Mouse (Mus musculus): ENCODE measurements at regions not wholly inside any gene's neighbourhood (a gene's known extent, or its start where the extent isn't known, plus 50 kb on each side); places are given as distances from the start of the nearest gene placed in this dataset.

DNA sequence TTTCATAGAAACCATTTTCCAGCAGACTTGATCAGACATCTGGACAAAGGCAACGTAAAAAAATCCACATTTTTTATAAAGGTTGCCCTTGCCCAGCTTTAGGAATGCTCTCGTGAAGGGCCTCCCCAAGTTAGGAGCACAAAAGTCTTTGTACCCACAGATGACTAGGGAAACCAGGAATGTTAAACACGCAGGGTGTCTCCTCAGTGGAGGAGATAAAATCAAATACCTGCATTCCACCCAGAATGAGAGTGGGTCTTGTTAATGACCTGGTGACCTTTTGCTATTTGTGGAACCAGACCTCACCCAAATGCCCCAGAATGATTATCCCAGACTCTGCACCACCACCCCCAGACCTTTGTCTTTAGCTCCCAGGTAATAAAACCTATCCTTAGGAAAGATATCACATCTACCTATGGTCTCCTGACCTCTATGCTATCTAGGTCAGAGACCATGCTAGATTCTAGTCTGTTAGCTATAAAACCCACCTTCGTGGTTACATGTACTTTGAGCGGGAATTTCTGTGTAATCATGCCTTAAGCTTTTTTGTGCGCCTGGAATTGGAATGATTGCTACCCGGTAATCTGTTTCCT lies 146.6 kb downstream of the Dad1 start:
- intact Hi-C loops (cut with DNase I; ENCODE audit: low total_unique reads) = no loop called here

DNA sequence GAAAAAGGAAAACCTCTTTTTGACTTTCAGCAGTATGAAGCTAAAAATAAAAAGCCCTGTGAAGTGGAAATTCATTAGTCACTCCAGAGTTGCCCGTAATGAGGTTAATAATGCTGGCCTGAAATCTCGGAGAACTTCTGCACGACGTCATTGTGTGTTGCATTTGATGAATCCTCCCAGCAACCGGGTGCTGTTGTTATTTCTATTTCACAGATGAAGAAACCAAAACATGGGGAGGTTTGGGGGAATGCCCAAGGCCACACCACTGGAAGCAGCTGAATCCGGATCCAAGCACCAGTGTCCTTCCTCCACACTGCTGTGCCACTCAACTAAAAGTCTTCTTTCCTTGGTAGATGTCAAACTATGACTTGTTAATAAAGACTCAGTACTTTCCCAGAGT lies 149.7 kb downstream of the Dad1 start:
- intact Hi-C loops (cut with DNase I; ENCODE audit: low total_unique reads) = no loop called here
- DNase-seq = peak; percentile 11

More for the DNA sequence above, 146.6 kb downstream of the Dad1 start:
- DNase-seq = no peak

DNA sequence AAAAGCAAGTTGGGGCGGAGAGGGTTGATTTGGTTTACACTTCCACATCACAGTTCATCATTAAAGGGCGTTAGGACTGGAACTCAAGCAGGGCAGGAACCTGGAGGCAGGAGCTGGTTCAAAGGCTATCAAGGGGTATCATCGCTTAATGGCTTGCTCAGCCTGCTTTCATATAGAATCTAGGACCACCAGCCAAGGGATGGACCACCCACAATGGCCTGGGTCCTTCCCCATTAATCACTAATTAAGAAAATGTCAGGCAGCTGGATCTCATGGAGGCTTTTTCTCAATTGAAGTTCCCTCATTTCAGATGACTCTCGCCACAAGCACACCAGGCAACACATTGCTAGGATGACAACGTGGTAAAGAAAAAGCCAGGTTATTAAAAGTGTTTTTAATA lies 150.4 kb downstream of the Dad1 start:
- no peak for DNase-seq
- intact Hi-C loops (cut with DNase I; ENCODE audit: low total_unique reads) = no loop called here

DNA sequence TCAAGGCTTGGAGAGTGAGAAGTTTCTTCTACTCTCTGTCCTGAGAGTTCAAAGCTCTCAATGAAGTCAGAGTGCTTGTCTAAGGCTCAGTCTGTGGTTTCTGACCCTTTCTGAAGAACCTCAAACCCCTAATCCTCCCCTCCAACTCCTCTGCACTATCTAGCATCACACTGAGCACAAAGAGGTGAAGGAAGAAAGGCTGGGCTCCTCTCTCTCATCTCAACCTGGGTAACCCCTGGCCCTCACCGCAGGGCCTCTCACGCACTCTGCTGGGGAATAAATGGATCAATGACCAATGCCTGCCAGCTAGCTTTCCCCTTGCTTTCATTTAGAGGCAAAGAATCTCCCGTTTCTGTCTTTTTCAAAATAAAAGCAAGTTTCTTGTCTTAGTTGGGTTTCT lies 150.8 kb downstream of the Dad1 start:
- DNase-seq = no peak
- intact Hi-C loops (cut with DNase I; ENCODE audit: low total_unique reads) = no loop called here

DNA sequence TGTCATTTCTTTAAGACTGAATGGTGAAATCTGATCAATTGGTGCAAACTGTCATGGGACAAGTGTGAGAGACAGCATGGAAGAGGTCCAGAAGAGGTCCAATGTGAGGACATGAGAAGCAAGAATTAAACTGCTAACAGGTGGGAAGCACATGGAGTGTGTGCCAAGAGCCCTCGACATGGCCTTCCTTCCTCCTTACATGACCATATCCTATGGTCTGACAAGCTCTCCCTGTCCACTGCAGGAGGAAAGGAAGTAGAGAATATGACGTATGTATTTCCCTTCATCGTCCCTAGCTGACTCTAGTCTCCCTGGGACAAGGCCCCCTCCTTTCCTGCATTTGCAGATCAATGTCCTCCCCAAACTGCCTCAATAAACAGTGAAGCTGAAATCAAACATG lies 152.1 kb downstream of the Dad1 start:
- intact Hi-C loops (cut with DNase I; ENCODE audit: low total_unique reads) = no loop called here
- no peak for DNase-seq

DNA sequence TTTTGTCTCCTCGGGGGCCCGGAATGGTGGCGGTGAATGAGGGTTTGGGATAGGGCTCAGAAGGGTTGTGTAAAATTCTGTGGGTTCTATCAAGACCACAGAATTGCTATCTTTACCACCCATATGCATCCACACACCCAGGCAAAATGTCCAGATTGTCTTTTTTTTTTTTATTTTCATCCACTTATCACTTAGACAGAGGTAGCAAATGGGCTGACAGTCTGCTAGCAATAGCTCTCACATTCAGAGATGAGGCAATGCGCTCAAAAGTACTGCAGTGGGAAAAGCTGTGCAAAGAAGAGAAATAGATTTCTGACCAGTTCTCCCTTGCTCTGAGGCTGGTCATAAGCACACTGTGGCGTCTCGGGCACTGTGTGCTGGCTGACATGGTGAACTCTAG lies 154.5 kb downstream of the Dad1 start:
- intact Hi-C loops (cut with DNase I; ENCODE audit: low total_unique reads) = no loop called here
- no peak for DNase-seq

DNA sequence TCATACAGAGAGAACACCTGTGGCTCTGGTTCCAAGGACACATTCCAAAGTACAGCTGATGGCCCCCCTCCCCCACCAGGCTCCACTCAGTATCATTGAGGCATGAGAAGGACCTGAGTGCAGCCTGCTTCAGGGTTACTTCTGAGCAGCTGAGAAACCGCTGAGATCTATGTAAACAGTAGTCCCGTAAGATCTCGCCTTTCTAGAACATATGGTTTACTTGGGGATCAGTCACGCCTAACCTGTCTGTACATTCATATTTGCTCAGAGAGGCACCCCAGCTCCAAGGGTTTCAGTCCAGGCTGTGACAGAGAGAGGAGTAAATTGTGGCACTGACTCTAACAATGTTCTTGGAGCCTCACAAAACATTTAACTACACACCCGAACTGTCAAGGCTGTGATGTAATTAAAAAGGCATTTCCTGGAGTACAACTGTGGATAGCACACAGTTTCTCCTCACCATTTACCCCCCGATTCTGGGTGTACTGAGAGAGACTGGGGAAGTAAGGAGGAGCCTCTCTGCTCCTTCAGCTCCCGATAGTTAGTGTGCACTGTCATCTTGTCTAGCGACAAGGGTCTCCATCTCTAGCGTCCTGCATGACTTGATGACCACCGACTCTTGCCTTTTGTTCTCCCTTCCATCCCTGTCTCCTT lies 155.7 kb downstream of the Dad1 start:
- no peak for DNase-seq
- intact Hi-C loops (cut with DNase I; ENCODE audit: low total_unique reads) = no loop called here

DNA sequence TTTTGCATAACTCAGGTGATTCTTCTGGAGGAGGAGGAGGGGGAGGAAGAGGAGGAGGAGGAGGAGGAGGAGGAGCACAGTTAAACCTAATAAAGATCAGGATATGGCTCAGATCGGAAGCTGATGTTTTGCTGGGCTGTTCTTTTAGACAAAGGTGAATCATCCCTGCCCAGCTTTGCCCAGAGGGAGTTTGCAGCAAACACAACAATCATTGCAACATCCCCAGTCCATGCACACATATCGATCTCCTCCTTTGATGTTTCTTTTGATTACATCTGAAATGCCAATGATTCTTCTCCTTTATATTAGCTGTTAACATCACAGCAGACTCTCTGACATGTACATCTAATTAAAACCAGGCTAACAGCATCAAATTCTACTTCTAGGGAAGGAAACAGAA lies 156.9 kb downstream of the Dad1 start:
- intact Hi-C loops (cut with DNase I; ENCODE audit: low total_unique reads) = no loop called here

DNA sequence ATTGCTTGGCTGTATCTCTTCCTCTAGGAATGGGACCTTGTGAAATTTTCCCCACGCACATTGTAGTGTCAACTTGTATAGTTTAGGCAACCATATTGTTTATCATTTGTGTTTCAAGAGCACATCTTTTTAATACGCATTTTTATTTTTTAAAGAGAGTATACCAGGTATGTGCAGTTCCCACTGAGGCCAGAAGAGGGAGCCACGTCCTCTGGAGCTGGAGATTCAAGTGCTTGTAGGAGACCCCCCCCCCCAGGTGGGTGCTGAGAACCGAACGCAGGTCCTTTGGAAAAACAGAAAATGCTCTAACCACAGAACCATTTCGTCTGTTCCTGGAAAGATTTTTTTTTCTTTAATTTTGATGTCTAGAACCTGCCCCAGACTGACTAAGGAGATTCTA lies 161.5 kb downstream of the Dad1 start:
- intact Hi-C loops (cut with DNase I; ENCODE audit: low total_unique reads) = no loop called here
- no peak for DNase-seq

More for the DNA sequence above, 156.9 kb downstream of the Dad1 start:
- DNase-seq = no peak

DNA sequence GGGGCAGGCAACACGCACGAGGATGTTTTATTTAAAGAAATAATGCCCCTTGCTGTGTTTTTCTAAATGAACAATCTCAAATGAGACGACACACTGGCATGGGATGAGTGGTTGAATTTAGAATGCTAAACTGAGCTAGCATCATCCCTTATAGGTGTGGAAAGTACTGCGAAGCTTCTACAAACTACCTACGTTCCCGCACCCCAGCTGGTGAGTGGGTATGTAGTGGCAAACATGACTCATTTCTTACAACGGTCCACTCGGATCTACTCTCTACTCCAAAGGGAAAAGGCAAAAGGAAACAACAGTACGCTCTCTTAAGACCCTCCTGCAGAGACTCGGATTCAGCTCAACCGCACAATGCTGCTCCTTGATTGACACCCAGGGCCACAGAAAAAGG lies 167.2 kb downstream of the Dad1 start:
- no peak for DNase-seq

DNA sequence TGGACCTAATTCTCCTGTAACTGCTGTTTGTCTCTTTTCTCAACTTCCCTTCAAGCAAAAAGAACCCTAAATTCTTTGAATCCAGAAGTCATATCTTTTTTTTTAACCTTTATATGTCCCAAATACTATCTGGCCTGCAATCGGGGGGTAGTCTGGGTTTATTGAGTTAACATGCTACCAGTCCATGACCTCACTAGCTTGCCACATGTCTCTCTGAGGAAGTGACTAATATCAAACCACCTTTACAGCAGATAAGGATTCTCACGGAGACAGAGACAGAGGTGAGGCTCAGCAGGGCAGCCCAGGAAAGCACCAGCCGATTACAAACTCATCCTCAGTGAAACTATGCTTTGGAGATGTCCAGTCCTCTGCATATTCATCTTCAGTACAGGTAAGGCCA lies 179.2 kb downstream of the Dad1 start:
- no peak for DNase-seq
- intact Hi-C loops (cut with DNase I; ENCODE audit: low total_unique reads) = no loop called here

More for the DNA sequence above, 167.2 kb downstream of the Dad1 start:
- intact Hi-C loops (cut with DNase I; ENCODE audit: low total_unique reads) = no loop called here

DNA sequence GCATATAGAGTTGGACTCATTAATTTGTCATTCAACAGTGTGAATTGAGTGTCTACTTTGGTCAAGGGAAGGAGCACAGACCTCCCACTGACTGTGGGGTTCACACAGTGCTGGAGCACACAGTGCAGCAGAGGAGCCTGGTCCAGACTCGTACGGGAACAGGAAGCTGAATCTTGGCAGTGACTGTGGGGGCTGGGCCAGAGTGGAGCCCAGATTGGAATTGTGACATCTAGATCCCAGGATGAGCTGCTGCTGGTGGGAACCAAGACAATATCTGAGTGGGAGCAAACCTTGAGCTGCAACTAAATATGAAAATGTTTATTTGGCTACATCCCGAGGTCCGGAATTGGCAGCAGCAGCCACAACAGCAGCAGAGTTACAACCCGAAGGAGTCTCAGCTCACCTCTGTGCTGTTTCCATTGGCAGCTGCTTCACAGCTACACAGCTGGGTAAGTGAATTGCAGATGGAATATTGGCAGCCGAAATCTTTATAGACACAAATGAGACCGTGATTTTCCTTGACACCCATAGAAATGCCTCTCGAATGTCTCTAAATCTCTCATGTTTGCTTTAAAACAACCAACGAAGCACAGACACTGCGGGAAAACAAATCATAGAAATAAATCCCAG lies 181.5 kb downstream of the Dad1 start:
- intact Hi-C loops (cut with DNase I; ENCODE audit: low total_unique reads) = no loop called here
- DNase-seq = peak; percentile 39

DNA sequence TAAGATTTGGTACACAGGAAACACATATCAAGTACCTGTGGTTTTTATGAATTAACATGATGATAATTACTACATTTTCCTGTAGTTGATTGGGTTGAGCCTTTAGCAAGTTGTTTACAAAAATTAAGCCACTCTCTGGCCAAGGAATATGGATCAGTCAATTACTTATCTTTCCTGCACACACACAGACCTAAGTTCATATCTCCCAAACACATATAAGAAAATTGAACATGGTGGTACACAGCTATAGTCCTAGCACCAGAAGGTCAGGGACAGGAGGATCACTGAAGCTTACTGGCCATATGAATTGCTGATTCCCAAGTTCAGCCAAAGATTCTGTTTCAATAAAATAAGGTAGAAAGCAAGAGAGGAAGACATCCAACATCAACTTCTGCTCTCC lies 183.7 kb downstream of the Dad1 start:
- DNase-seq = no peak
- intact Hi-C loops (cut with DNase I; ENCODE audit: low total_unique reads) = no loop called here

DNA sequence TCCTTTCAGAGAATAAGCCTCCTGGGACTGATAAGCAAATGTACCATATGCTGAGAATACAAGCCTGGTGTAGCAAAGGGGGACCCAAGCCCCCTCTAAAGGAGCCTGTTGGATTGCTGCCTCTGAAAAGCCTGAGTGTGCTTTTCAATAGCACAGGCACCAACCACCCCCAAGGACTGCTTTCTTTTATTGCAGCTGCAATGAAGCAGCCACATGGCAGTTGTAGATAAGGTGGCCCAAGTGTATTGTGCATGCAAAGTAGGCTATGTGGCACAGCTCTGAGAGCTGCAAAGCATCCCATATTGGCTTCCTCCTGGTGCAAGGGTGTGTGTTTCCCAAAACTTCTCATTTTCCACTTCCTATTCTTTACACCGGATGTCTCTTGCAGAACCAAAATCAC lies 185.2 kb downstream of the Dad1 start:
- DNase-seq = no peak

DNA sequence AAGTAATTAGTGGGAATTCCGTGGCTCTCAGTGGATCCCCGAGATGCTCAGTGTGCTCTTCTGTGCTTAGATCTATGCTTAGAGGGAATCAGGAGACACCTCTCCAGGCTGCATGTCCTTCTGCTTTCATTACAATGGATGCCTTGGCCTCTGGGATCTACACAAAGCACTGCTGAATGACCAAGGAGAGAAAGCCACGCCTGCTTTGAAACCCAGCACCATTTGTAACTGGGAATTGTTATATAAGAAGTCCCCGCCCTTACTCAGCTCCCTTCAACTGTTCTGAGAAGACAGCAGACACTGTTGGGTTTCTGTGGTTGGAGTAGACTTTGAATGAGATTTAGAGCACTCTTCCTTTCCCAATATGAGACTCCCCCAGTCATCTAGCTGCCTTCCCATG lies 188.4 kb downstream of the Dad1 start:
- intact Hi-C loops (cut with DNase I; ENCODE audit: low total_unique reads) = loop anchor here (2.0 kb wide), 1 partner anchor 87 kb away; no protein-coding TSS in a partner anchor

More for the DNA sequence above, 185.2 kb downstream of the Dad1 start:
- intact Hi-C loops (cut with DNase I; ENCODE audit: low total_unique reads) = no loop called here

DNA sequence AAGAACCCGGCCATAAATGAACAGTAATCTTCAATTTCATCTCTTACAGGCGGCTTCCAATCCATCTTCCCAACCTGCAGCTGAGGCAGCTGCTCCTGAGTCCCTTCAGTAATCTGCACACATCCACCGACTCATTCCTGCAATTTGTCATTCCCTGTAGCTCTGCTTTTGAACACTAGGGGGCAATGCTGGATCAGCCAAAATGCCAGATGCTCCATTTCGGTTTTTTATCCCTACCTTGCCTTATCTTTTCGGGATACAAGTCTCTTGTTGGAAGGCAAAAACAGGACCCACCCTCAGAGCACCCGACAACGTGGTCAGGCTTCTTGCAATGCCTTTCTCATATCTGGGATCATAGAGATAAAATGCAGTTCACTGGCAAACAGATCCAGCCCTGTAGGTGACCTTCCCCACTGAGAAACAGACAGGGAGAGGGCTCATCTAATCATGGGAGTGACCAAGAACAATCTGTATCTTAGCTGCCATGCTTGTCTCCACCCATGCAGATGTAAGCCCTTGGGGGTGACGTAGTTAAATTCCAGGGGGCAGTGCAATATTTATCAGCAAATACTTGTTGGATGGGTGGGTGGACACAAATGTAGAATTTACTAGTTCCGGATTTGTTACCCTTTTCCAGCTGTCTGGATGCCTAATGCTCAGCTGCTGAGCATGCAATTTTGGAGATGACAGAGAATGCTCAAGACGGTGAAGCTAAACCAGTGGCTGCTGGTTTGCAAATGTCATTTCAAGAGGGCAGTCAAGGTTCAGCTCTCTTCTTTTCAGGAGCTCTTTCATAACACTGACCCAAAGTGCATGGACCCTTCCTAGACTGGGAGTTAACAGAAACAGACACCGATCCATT lies 189.1 kb downstream of the Dad1 start:
- DNase-seq = peak; percentile 41
- intact Hi-C loops (cut with DNase I; ENCODE audit: low total_unique reads) = loop anchor here (2.0 kb wide), 1 partner anchor 88 kb away; no protein-coding TSS in a partner anchor

More for the DNA sequence above, 188.4 kb downstream of the Dad1 start:
- DNase-seq = no peak

DNA sequence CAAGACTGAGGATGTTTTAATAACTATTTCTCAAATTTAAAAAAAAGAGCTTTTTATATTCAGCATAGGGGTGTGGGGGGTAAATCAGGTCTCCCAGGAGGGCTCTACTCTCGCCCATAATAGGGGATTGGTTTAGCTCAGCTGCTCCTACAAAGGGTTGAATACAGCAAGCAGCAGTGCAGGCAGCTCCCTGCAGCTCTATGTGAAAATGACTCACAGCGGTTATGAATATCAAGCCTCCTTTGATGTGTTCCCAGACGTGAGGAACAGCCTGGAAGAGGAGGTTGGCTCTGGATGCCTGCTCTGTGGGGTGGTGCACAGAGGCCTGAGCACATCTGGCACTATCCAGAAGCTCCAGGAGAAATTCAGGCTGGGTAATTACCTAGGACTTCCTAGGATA lies 192.3 kb downstream of the Dad1 start:
- intact Hi-C loops (cut with DNase I; ENCODE audit: low total_unique reads) = no loop called here
- DNase-seq = no peak

DNA sequence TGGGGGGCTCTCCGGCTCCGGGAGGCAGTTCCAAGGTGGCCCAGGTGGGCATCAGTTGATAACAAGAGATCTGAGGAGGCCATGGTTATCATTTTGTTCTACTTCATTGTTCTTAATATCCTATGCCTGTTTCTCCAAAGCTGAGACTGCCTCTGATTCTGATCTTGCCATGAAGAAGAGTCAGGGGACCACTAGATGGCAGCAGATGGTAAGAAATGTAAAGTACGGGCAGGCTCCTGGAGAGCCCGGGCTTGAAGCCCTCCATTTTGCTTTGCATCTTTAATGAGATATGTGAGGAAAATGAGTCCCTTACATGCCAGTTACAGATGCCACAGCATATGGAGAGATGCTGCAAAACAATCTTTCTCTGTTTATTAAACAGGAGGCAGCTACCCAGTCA lies 194.1 kb downstream of the Dad1 start:
- peak; percentile 56 for DNase-seq
- intact Hi-C loops (cut with DNase I; ENCODE audit: low total_unique reads) = no loop called here

DNA sequence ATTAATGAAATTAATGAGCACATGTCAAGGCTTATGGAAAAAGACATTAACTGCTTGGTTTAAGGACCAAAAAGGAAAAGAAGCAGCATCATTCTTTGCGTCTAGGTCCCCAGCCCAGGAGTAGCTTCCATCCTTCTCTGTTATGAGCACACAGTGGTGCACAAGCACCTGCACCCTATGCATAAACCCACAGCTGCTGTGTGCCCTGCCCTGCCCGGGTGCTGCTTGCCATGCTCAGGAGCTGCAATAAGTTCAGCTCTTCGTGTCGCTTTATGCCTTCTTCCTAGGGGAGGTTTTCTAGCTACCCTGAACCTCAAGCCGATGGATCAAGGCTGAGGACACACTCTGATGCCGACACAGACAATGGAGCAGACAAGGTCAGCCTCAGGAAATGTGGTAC lies 194.8 kb downstream of the Dad1 start:
- DNase-seq = no peak
- intact Hi-C loops (cut with DNase I; ENCODE audit: low total_unique reads) = no loop called here

DNA sequence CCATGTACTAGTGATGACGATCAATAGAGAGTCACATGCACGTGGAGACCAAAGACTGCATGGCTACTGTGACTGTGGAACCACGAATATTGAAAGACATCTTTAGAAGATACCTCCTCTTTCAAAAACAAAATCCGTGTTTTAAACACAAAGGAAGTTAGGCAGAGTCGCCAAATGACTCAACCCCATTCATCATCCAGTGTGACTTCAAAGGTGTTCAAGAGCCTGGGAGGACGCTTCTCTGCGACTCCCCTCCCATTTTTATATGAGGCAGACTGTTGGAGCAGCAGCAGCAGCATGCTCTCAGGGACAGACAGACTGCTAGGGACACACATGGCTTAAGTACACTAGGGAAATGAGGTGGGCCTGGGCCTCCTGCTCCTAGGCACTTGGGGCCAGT lies 197.2 kb downstream of the Dad1 start:
- intact Hi-C loops (cut with DNase I; ENCODE audit: low total_unique reads) = no loop called here
- no peak for DNase-seq
